In the genomic region with DNA sequence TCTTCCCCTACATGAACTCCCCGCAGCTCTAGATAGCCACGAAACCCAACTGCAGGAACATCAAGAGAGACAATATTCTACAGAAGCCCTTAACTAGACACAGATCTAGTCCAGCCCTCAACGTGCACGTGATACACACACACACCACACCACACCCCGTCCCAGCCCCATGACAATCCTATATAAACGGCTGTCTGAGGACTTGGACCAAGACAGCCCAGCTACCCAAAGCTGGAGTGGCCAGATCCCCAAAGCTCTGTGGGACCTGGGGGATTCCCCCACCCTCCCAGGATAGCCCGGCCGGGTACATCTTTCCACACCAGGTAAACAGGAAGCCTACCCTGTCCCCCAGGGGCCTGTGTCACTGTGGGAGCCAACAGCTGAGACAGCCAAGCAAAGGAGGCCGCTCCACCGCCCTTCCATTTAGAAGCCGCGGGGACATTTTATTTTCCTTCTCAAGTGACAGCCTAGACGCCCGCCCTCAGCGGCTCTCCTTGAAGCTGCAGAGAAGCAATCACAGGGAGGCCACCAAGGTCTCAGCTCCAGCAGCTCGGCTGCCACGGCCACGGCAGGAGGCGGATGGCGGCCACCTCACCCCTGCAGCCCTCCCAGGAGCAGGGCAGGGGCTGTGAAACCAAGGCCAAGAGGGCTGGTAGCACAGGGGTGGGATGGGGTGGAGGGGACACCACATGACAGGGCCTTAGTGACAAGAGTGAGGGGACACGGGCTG, we compare ENCODE assay signal across 8 mouse cellular contexts. TPM values are rescaled to one million over a fixed set of nuclear protein-coding genes. Genes with fewer than 3 reads are reported as not detected.
DNase-seq lines count a peak whose midpoint lies in the region; ATAC-seq and TF ChIP-seq lines count a peak whose summit lies in the region.

No protein-coding gene starts in this region.

- no peak overlapping the region; the same call in 1 of the 2 replicates for H3K9ac ChIP-seq in ES-E14 (ENCODE audit: insufficient read depth, low read depth, low read length, poor library complexity, severe bottlenecking)
- H3K9ac ChIP-seq in forebrain, embryonic 11.5 days (ENCODE audit: low read length) = peak overlapping the region; percentile 48
- H3K9ac ChIP-seq in hindbrain, embryonic 13.5 days = peak overlapping the region; percentile 63
- no peak overlapping the region; the same call in 1 of the 2 replicates for H3K9ac ChIP-seq in liver, embryonic 14.5 days (replicated peaks)
- H3K9ac ChIP-seq in neural tube, embryonic 15.5 days (replicated peaks) = peak overlapping the region; percentile 27

- WGBS in forebrain, embryonic 11.5 days = 20% methylated on average over 21 of the region's 21 CpGs
- 12% methylated on average over 21 of the region's 21 CpGs for WGBS in hindbrain, embryonic 13.5 days
- 10% methylated on average over 21 of the region's 21 CpGs for WGBS in liver, embryonic 14.5 days (ENCODE audit: insufficient replicate concordance)
- WGBS in neural tube, embryonic 15.5 days = 13% methylated on average over 21 of the region's 21 CpGs

- peak; percentile 75 to 81 for DNase-seq in B cell, adult 2 months
- DNase-seq in ES-E14 (ENCODE audit: low read depth, low spot score) = no peak
- DNase-seq in forebrain, embryonic 11.5 days (ENCODE audit: low spot score) = peak; percentile 71
- DNase-seq in liver, embryonic 14.5 days (ENCODE audit: low read depth in 3 of 3, low spot score in 3 of 3) = peak in 1 of 3 experiments; percentile 28
- no peak for DNase-seq in frontal cortex, postnatal 10 days (ENCODE audit: low spot score in 2 of 2)
- no peak for DNase-seq in right cerebral cortex, adult 18-20 months

- H3K27ac ChIP-seq in ES-E14 (ENCODE audit: insufficient read depth, low read depth, low read length, poor library complexity, severe bottlenecking) = 0 out of 2 replicates have a peak overlapping the region, but pooled peaks have one; percentile 22
- peak overlapping the region; percentile 88 for H3K27ac ChIP-seq in forebrain, embryonic 11.5 days (ENCODE audit: low read depth, low read length)
- peak overlapping the region; percentile 98 for H3K27ac ChIP-seq in hindbrain, embryonic 13.5 days
- H3K27ac ChIP-seq in liver, embryonic 14.5 days = no peak overlapping the region
- peak overlapping the region; percentile 89 for H3K27ac ChIP-seq in neural tube, embryonic 15.5 days (replicated peaks)

- H3K36me3 ChIP-seq in ES-E14 (ENCODE audit: control insufficient read depth, insufficient read depth, low read length, poor library complexity, severe bottlenecking) = no peaks in the 10 kb centered on the region; the same call in 1 of the 2 replicates
- H3K36me3 ChIP-seq in forebrain, embryonic 11.5 days (ENCODE audit: control insufficient read depth, insufficient read depth, low read length) = no peaks in the 10 kb centered on the region
- no peaks in the 10 kb centered on the region for H3K36me3 ChIP-seq in hindbrain, embryonic 13.5 days
- H3K36me3 ChIP-seq in liver, embryonic 14.5 days (replicated peaks; ENCODE audit: control insufficient read depth, insufficient read depth, low read depth) = no peaks in the 10 kb centered on the region
- H3K36me3 ChIP-seq in neural tube, embryonic 15.5 days = no peaks in the 10 kb centered on the region

- H3K4me3 ChIP-seq in ES-E14 (ENCODE audit: insufficient read depth in 1 of 2, low read depth in 1 of 2, low read length in 2 of 2, poor library complexity in 1 of 2, severe bottlenecking in 1 of 2) = peak overlapping the region in 1 of 2 experiments; percentile 18; a peak in 1 of 4 replicates
- no peak overlapping the region for H3K4me3 ChIP-seq in forebrain, embryonic 11.5 days (ENCODE audit: low read depth, low read length)
- H3K4me3 ChIP-seq in hindbrain, embryonic 13.5 days = no peak overlapping the region
- H3K4me3 ChIP-seq in liver, embryonic 14.5 days (ENCODE audit: insufficient read depth in 1 of 2, low read depth in 2 of 2, low read length in 2 of 2) = no peak overlapping the region
- no peak overlapping the region for H3K4me3 ChIP-seq in neural tube, embryonic 15.5 days (replicated peaks)

- peak overlapping the region; percentile 36 for H3K4me2 ChIP-seq in forebrain, embryonic 11.5 days (ENCODE audit: low read depth, low read length, severe bottlenecking)
- peak overlapping the region; percentile 41 for H3K4me2 ChIP-seq in hindbrain, embryonic 13.5 days
- H3K4me2 ChIP-seq in liver, embryonic 14.5 days (ENCODE audit: low read depth) = peak overlapping the region; percentile 41
- H3K4me2 ChIP-seq in neural tube, embryonic 15.5 days = peak overlapping the region; percentile 45

- no peaks in the 10 kb centered on the region for H3K27me3 ChIP-seq in forebrain, embryonic 11.5 days (ENCODE audit: control insufficient read depth, insufficient read depth, low read length)
- H3K27me3 ChIP-seq in hindbrain, embryonic 13.5 days = no peaks in the 10 kb centered on the region
- no peaks in the 10 kb centered on the region for H3K27me3 ChIP-seq in liver, embryonic 14.5 days (ENCODE audit: control insufficient read depth, insufficient read depth, low read length)
- H3K27me3 ChIP-seq in neural tube, embryonic 15.5 days (replicated peaks) = no peaks in the 10 kb centered on the region

- peaks cover 8 to 73% of the 10 kb centered on the region in 2 experiments for H3K4me1 ChIP-seq in ES-E14 (ENCODE audit: control insufficient read depth in 2 of 2, insufficient read depth in 2 of 2, low read length in 2 of 2, poor library complexity in 1 of 2)
- H3K4me1 ChIP-seq in forebrain, embryonic 11.5 days (replicated peaks; ENCODE audit: control insufficient read depth, insufficient read depth, low read length) = peaks cover 60% of the 10 kb centered on the region
- peaks cover 98% of the 10 kb centered on the region for H3K4me1 ChIP-seq in hindbrain, embryonic 13.5 days (replicated peaks)
- H3K4me1 ChIP-seq in liver, embryonic 14.5 days (replicated peaks; ENCODE audit: control insufficient read depth in 2 of 2, insufficient read depth in 2 of 2, low read length in 1 of 2) = peaks cover 17% of the 10 kb centered on the region in 2 experiments
- peaks cover 92% of the 10 kb centered on the region for H3K4me1 ChIP-seq in neural tube, embryonic 15.5 days

- TF ChIP-seq CTCF in liver, embryonic 14.5 days (IDR thresholded peaks at IDR 0.05; ENCODE audit: low read depth) = no peak

- no peak for TF ChIP-seq EP300 in liver, embryonic 14.5 days (IDR thresholded peaks at IDR 0.05; ENCODE audit: low read depth)

- in situ Hi-C loops in ES-E14 (cut with MboI; ENCODE audit: low sequenced_read_pairs in 2 of 2, unreplicated experiment in 2 of 2) = no loop called here

- no peaks in the 10 kb centered on the region for H3K9me3 ChIP-seq in ES-E14 (ENCODE audit: control insufficient read depth, insufficient read depth, low read depth, low read length)
- H3K9me3 ChIP-seq in forebrain, embryonic 11.5 days (ENCODE audit: control insufficient read depth, low read length) = no peaks in the 10 kb centered on the region
- no peaks in the 10 kb centered on the region for H3K9me3 ChIP-seq in hindbrain, embryonic 13.5 days
- H3K9me3 ChIP-seq in liver, embryonic 14.5 days (ENCODE audit: control insufficient read depth, low read length) = no peaks in the 10 kb centered on the region
- no peaks in the 10 kb centered on the region for H3K9me3 ChIP-seq in neural tube, embryonic 15.5 days (replicated peaks)

- peak; percentile 45 for ATAC-seq in forebrain, embryonic 11.5 days (replicated peaks; ENCODE audit: low FRiP score)
- ATAC-seq in hindbrain, embryonic 13.5 days (ENCODE audit: low FRiP score) = peak; percentile 25; the same call in 1 of the 2 replicates
- peak; percentile 75 for ATAC-seq in liver, embryonic 14.5 days (ENCODE audit: insufficient read depth)
- peak; percentile 35 for ATAC-seq in neural tube, embryonic 15.5 days (ENCODE audit: low FRiP score)

TF ChIP-seq in ES-E14, 5 proteins besides CTCF, POLR2A, EP300 and RAD21:
- no peak for TF ChIP-seq CHD2 (IDR thresholded peaks at IDR 0.05; ENCODE audit: low read depth, low read length)
- TF ChIP-seq MAFK (IDR thresholded peaks at IDR 0.05; ENCODE audit: insufficient read depth, low read depth, low read length) = no peak
- no peak for TF ChIP-seq HCFC1 (IDR thresholded peaks at IDR 0.05; ENCODE audit: borderline replicate concordance, insufficient read depth, low read length)
- no peak for TF ChIP-seq ZC3H11A (IDR thresholded peaks at IDR 0.05; ENCODE audit: borderline replicate concordance, low read depth, low read length)
- TF ChIP-seq ZNF384 (IDR thresholded peaks at IDR 0.05; ENCODE audit: low read depth, low read length) = no peak

RNA-seq across cellular contexts. Expression of gene Ncor2, which starts 20.6 kb away (rescaled TPM):
- 19.8 and 19.9 TPM in 2 replicates for total RNA-seq in ES-E14 (2012; rRNA removed)
- polyA plus RNA-seq in forebrain, embryonic 11.5 days (2014; fragmentation: Nextera tagmentation; extraction: Ambion mirVana) = 27.3 and 29.5 TPM in 2 replicates
- polyA plus RNA-seq in hindbrain, embryonic 13.5 days (2015; fragmentation: Nextera tagmentation; extraction: Ambion mirVana) = 24.8 and 25.1 TPM in 2 replicates
- 4.1 and 4.4 TPM in 2 replicates for polyA plus RNA-seq in liver, embryonic 14.5 days (2012; rRNA removed)
- 3.2 and 3.5 TPM in 2 replicates for polyA plus RNA-seq in liver, embryonic 14.5 days (2014; fragmentation: Nextera tagmentation; extraction: Ambion mirVana)
- 24.2 and 28.5 TPM in 2 replicates for polyA plus RNA-seq in neural tube, embryonic 15.5 days (2015; fragmentation: Nextera tagmentation; extraction: Ambion mirVana)

Comparison
In these comparisons a context has a peak if more than half of its experiments do, and no peak if none do; other contexts are left out.
1. DNase-seq: peak in B cell, adult 2 months (2 of 2) and forebrain, embryonic 11.5 days (single experiment); none in ES-E14 (single experiment), frontal cortex, postnatal 10 days (0 of 2) and right cerebral cortex, adult 18-20 months (single experiment).
2. H3K9ac ChIP-seq: peak in forebrain, embryonic 11.5 days (single experiment), hindbrain, embryonic 13.5 days (single experiment) and neural tube, embryonic 15.5 days (single experiment); none in ES-E14 (single experiment) and liver, embryonic 14.5 days (single experiment).
3. ATAC-seq: peak in every context shown above with its lines; median percentile 75 in liver, embryonic 14.5 days; 45 in forebrain, embryonic 11.5 days; 35 in neural tube, embryonic 15.5 days; 25 in hindbrain, embryonic 13.5 days.
4. Peak in every context shown above with its lines, with median percentiles within 50 percentile points of each other: H3K4me2 ChIP-seq.